Mouse (Mus musculus): Measurements from ENCODE around the gene Rbfox1.

- TF ChIP-seq POLR2A (IDR thresholded peaks at IDR 0.05; ENCODE audit: borderline replicate concordance, control insufficient read depth, low read depth, low read length): no peak
- TF ChIP-seq CTCF (IDR thresholded peaks at IDR 0.05; ENCODE audit: control insufficient read depth, insufficient read depth, low read length): no peak
These were observed 1175.7 kb downstream of the Rbfox1 start for GRCm38 (mm10) chr16:7060864-7061263.

Measured in bone marrow, adult 2 months (tissue).